Mouse (Mus musculus): ENCODE measurements around the gene Hnrnpl.

DNA sequence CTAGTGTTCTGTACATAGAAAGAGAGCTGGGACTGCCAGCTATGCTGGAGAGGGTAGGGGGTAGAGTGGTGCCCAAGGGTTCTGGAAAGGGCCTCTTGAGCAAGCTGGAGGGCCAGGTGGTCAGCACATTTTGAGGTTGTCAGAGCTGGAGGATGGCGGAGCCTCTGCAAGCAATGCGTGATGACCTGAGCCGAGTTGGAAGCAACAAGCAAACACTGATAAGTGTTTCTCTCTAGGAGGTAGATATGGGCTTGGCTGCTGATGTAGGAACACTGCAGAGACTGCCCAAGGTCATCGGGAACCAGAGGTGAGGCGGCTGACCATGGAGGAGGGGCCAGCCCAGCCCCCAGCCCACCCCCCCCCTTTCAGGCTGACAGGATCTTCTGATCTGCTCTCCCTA lies 22.6 kb downstream of the Hnrnpl start:
- TF ChIP-seq EP300 (IDR thresholded peaks at IDR 0.05; ENCODE audit: low read depth) (no peak), CTCF (IDR thresholded peaks at IDR 0.05; ENCODE audit: low read depth) (no peak)
